Mouse (Mus musculus) midbrain, embryonic 15.5 days (tissue): ENCODE measurements at regions not wholly inside any gene's neighbourhood (a gene's known extent, or its start where the extent isn't known, plus 50 kb on each side); places are given as distances from the start of the nearest gene placed in this dataset.

Experiments used
- ATAC-seq: fragments of 200-750 bp; cut with Nextera tagmentation; replicated peaks from 2 replicates; pipeline ENCODE4 v1.8.0; 2017; ENCODE audit warnings: moderate TSS enrichment
- H3K27ac ChIP-seq: fragments of 300-500 bp; sonication (generic); 2 replicates; pipeline ENCODE4 v1.5.1; 2015; ENCODE audit warnings: mild to moderate bottlenecking, inconsistent platforms
- H3K27me3 ChIP-seq: fragments of 300-500 bp; sonication (generic); replicated peaks from 2 replicates; pipeline ENCODE4 v1.6.1; 2015; ENCODE audit warnings: inconsistent platforms
- H3K36me3 ChIP-seq: fragments of 300-500 bp; sonication (generic); replicated peaks from 2 replicates; pipeline ENCODE4 v1.6.1; 2015; ENCODE audit warnings: inconsistent platforms
- H3K4me1 ChIP-seq: fragments of 300-500 bp; sonication (generic); 2 replicates; pipeline ENCODE4 v1.6.1; 2015; ENCODE audit warnings: inconsistent platforms
- H3K4me2 ChIP-seq: fragments of 300-500 bp; sonication (generic); 2 replicates; pipeline ENCODE4 v1.6.1; 2015; ENCODE audit warnings: inconsistent platforms, mild to moderate bottlenecking, moderate library complexity
- H3K4me3 ChIP-seq: fragments of 300-500 bp; sonication (generic); 2 replicates; pipeline ENCODE4 v1.5.1; 2015; ENCODE audit warnings: mild to moderate bottlenecking, inconsistent platforms
- H3K9ac ChIP-seq: fragments of 300-500 bp; sonication (generic); 2 replicates; pipeline ENCODE4 v1.6.1; 2015; ENCODE audit warnings: mild to moderate bottlenecking, inconsistent platforms
- H3K9me3 ChIP-seq: fragments of 300-500 bp; sonication (generic); 2 replicates; pipeline ENCODE4 v1.6.1; 2016; ENCODE audit warnings: inconsistent platforms
- WGBS: fragments of 180-500 bp; shearing (Covaris S2); methylation state at CpG from one replicate; pipeline ENCODE4 v1.1.7; 2015; ENCODE audit warnings: mixed read lengths; 5-methylcytosine and 5-hydroxymethylcytosine counted together

- no peaks in the 10 kb centered on the region for H3K27me3 ChIP-seq
- no peak overlapping the region for H3K9ac ChIP-seq
- H3K27ac ChIP-seq, result no peak overlapping the region
- no peak overlapping the region for H3K4me3 ChIP-seq
- no peaks in the 10 kb centered on the region for H3K9me3 ChIP-seq
- no peaks in the 10 kb centered on the region for H3K36me3 ChIP-seq
- WGBS, result 91% methylated on average over 14 of the region's 14 CpGs
- ATAC-seq, result peak; percentile 100
- no peaks in the 10 kb centered on the region for H3K4me1 ChIP-seq
- H3K4me2 ChIP-seq, result no peak overlapping the region
Observed at GRCm38 (mm10) chr4:80002738-80003635, 830.9 kb upstream of the Tyrp1 start.

DNA sequence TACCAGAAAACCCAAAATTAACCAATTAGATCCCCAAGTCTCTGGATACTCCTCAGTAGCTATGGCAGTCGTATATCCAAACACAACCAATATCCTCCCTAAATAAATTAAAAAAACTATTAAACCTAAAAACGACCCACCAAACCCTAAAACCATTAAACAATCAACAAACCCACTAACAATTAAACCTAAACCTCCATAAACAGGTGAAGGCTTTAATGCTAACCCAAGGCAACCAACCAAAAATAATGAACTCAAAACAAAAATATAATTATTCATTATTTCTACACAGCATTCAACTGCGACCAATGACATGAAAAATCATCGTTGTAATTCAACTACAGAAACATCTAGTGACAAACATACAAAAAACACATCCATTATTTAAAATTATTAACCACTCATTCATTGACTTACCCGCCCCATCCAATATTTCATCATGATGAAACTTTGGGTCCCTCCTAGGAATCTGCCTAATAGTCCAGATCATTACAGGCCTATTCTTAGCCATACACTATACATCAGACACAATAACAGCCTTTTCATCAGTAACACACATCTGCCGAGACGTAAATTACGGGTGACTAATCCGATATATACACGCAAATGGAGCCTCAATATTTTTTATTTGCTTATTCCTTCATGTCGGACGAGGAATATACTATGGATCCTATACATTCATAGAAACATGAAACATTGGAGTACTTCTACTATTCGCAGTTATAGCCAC is 830.1 kb upstream of the Tyrp1 start:
- no peak overlapping the region for H3K4me3 ChIP-seq
- no peak overlapping the region for H3K9ac ChIP-seq
- H3K27me3 ChIP-seq, result no peaks in the 10 kb centered on the region
- H3K4me2 ChIP-seq, result no peak overlapping the region
- WGBS, result 88% methylated on average over 13 of the region's 13 CpGs
- ATAC-seq, result peak; percentile 95
- H3K36me3 ChIP-seq, result no peaks in the 10 kb centered on the region
- no peaks in the 10 kb centered on the region for H3K9me3 ChIP-seq
- no peaks in the 10 kb centered on the region for H3K4me1 ChIP-seq
- no peak overlapping the region for H3K27ac ChIP-seq

DNA sequence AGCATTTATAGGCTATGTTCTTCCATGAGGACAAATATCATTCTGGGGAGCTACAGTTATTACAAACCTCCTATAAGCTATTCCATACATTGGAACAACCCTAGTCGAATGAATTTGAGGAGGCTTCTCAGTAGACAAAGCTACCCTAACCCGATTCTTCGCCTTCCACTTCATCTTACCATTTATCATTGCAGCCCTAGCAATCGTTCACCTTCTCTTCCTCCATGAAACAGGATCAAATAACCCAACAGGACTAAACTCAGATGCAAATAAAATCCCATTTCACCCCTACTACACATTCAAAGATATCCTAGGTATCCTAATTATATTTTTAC is 829.6 kb upstream of the Tyrp1 start:
- no peaks in the 10 kb centered on the region for H3K27me3 ChIP-seq
- ATAC-seq, result no peak
- no peaks in the 10 kb centered on the region for H3K4me1 ChIP-seq
- WGBS, result 86% methylated on average over 4 of the region's 4 CpGs
- H3K9ac ChIP-seq, result no peak overlapping the region
- H3K9me3 ChIP-seq, result no peaks in the 10 kb centered on the region
- no peak overlapping the region for H3K4me3 ChIP-seq
- no peaks in the 10 kb centered on the region for H3K36me3 ChIP-seq
- no peak overlapping the region for H3K27ac ChIP-seq
- no peak overlapping the region for H3K4me2 ChIP-seq

- Histone ChIP-seq H3K9me3 (no peaks in the 10 kb centered on the region), H3K9ac (no peak overlapping the region), H3K27me3 (no peaks in the 10 kb centered on the region), H3K4me3 (no peak overlapping the region), H3K27ac (no peak overlapping the region), H3K4me2 (no peak overlapping the region), H3K36me3 (no peaks in the 10 kb centered on the region), H3K4me1 (no peaks in the 10 kb centered on the region)
- ATAC-seq, result no peak
- 93% methylated on average over 4 of the region's 4 CpGs for WGBS
Observed at GRCm38 (mm10) chr4:80004788-80005187, 829.1 kb upstream of the Tyrp1 start.

- Histone ChIP-seq H3K4me3 (no peak overlapping the region), H3K36me3 (no peaks in the 10 kb centered on the region), H3K4me2 (no peak overlapping the region), H3K9me3 (no peaks in the 10 kb centered on the region), H3K27me3 (no peaks in the 10 kb centered on the region), H3K27ac (no peak overlapping the region), H3K4me1 (no peaks in the 10 kb centered on the region), H3K9ac (no peak overlapping the region)
- ATAC-seq, result no peak
- 62% methylated on average over 3 of the region's 3 CpGs for WGBS
Observed at GRCm38 (mm10) chr4:80027876-80028275, 806.0 kb upstream of the Tyrp1 start.

DNA sequence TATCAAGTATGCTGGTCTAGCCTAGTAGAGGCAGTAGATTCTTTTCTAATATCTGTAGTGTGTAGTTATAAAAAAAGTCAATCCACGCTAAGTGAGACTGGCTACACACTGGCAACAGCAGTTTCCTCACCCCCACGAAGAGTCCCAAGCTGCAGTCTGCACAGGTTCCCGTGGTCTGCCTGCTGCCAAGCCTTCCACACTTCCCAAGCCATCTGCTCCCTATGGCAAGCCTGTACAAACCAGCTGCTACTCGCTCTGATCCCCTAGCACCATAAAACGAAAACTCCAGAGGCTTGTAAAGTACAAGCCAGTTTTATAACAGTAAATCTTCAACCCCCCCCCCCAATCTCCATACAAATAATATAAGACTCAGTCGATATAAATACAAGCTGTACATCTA is 786.0 kb upstream of the Tyrp1 start:
- H3K36me3 ChIP-seq, result no peaks in the 10 kb centered on the region
- H3K4me1 ChIP-seq, result no peaks in the 10 kb centered on the region
- no peak overlapping the region for H3K27ac ChIP-seq
- H3K27me3 ChIP-seq, result no peaks in the 10 kb centered on the region
- ATAC-seq, result no peak
- no peak overlapping the region for H3K9ac ChIP-seq
- H3K9me3 ChIP-seq, result no peaks in the 10 kb centered on the region
- WGBS, result 89% methylated on average over 6 of the region's 6 CpGs
- no peak overlapping the region for H3K4me2 ChIP-seq
- no peak overlapping the region for H3K4me3 ChIP-seq
